Mouse (Mus musculus) Patski (cell line): ENCODE measurements around the gene Tmem9b. TPM values are rescaled to one million over a fixed set of nuclear protein-coding genes. Genes with fewer than 3 reads are reported as not detected.
A peak's percentile ranks its signal among the peaks of the same experiment; 100 is the strongest.

ENCODE experiments used
- ATAC-seq: fragments of 100-300 bp; one replicate; pipeline ENCODE4 v1.8.0; 2021
- CTCF ChIA-PET: fragments of 350-600 bp; sonication (Branson Sonifier 250); formaldehyde crosslinking; loops from one replicate; lab custom pipeline; 2022; ENCODE audit warnings: inconsistent platforms; lab: Charles Lee
- POLR2A ChIA-PET: fragments of 350-600 bp; sonication (Branson Sonifier 250); formaldehyde crosslinking; loops from one replicate; lab custom pipeline; 2022; ENCODE audit warnings: antibody characterized with exemption, inconsistent platforms; lab: Charles Lee
- DNase-seq: peaks from one replicate; pipeline ENCODE4 v3.0.0-alpha.2; 2011; ENCODE audit warnings: low read depth, low spot score
- H3K27me3 ChIP-seq: fragments of 371-371 bp; one replicate; pipeline ENCODE4 v1.5.1; 2021
- CTCF ChIP-seq: fragments of 100-300 bp; IDR thresholded peaks from one replicate; pipeline ENCODE4 v1.5.1; 2021
- in situ Hi-C: fragments of 300-500 bp; cut with MboI; formaldehyde crosslinking; loops from 3 replicates; pipeline ENCODE4 v1.11.1; 2018; ENCODE audit warnings: low pct_unique_long_range_greater_than_20kb, mixed read lengths
- polyA plus RNA-seq: library from polyadenylated mRNA; unstranded; gene quantifications from one replicate; pipeline ENCODE4 v1.2.3, GENCODE M21; 2021

The Tmem9b gene
- polyA plus RNA-seq, 1 experiment from 2014 or later = 58.3 TPM

GRCm38 (mm10) chr7:109694576-109695338 is 57.9 kb downstream of the Tmem9b start:
- ChIA-PET POLR2A (no interaction called here), CTCF (no interaction called here)
- H3K27me3 ChIP-seq = no peaks in the 10 kb centered on the region
- TF ChIP-seq CTCF = no peak
- in situ Hi-C loops = no loop called here
- DNase-seq (no peak), ATAC-seq (no peak)

DNA sequence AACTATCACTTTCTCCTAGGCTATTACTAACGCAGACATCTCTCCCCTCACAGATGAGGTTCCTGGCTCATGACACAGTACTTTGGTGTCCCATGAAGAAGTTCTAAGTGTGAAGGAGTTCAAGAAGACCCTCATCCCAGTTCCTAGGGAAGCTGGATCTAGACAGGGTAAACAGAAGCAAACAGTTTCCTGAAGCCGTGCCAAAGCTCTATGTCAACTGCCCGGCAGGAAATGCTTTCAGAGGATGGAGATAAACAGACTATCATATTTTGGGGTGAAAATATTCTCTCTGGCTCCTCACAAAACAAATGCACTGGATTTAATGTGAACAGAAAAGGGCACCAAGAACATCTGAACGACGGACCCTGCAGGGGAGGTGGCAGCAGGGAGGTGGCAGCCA is 61.7 kb downstream of the Tmem9b start:
- ChIA-PET POLR2A (interaction anchor here (0.6 kb wide), 1 partner anchor 82 kb away, joined by 10 read pairs; no protein-coding TSS in a partner anchor), CTCF (interaction anchor here (1.4 kb wide), 1 partner anchor 18 kb away, joined by 3 read pairs; no protein-coding TSS in a partner anchor)
- in situ Hi-C loops = no loop called here
- no peak for TF ChIP-seq CTCF
- no peak for ATAC-seq
- H3K27me3 ChIP-seq = no peaks in the 10 kb centered on the region
- no peak for DNase-seq

DNA sequence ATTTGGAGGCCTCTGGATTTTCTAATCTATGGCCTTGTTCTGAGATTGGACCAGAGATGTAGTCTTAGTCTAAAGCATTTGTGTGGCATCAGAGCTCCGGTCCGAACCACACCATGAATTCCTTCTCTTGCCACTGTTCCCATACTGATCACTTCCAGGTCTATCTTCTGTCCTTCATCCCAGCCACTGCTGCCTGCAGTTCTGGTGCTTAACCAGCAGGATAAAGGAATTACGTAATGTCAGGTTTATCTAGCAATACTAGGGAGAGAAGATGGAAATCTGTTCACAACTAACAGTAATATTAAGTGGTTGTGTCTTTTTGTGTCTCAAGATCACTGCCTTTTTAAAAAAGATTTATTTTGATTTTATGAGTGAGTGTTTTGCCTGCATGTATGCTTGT is 62.6 kb downstream of the Tmem9b start:
- ATAC-seq (no peak), DNase-seq (no peak)
- ChIA-PET CTCF (interaction anchor here (1.4 kb wide), 1 partner anchor 17 kb away, joined by 3 read pairs; no protein-coding TSS in a partner anchor), POLR2A (no interaction called here)
- in situ Hi-C loops = no loop called here
- TF ChIP-seq CTCF = peak; percentile 46
- H3K27me3 ChIP-seq = no peaks in the 10 kb centered on the region

DNA sequence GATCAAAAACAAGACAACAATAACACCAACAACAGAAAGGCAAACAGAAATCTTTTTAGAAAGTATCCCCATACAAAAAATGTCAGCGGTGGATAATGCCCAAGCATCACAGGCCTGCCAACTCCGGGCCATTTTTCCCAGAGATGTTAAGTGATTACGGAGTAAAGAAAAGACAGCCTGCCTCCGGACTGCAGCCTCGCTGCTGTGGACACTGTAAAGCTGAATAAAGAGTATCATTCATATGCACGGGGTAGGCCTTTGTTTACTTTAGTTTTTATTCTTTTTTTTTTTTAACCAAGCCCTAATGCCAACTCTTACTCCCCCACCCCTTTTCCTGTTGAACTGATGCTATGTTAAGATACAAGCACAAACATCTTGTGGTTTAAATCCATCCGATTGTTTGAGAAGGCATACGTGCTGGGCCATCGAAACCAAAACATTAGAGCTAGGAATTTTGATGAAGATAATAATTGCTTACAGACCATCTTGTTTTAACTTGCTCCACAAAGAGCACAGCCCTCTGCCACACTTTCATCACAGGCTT is 66.0 kb downstream of the Tmem9b start:
- ATAC-seq = no peak
- in situ Hi-C loops = no loop called here
- no peak for TF ChIP-seq CTCF
- DNase-seq = no peak
- ChIA-PET POLR2A (no interaction called here), CTCF (interaction anchor here (1.0 kb wide), 1 partner anchor 11 kb away, joined by 3 read pairs; no protein-coding TSS in a partner anchor)
- H3K27me3 ChIP-seq = no peaks in the 10 kb centered on the region

Other genes starting within 250 kb of the Tmem9b start
- 0.32 TPM for gene Trim66, start 244.7 kb downstream of the Tmem9b start, polyA plus RNA-seq
- 478 TPM for gene Rpl27a, start 233.7 kb downstream of the Tmem9b start, polyA plus RNA-seq
- 183 TPM for gene St5, start 49.3 kb downstream of the Tmem9b start, polyA plus RNA-seq
- gene Akip1, start 49.2 kb downstream of the Tmem9b start, polyA plus RNA-seq = 43.0 TPM
- 0.55 TPM for gene BC051019, start 29.0 kb downstream of the Tmem9b start, polyA plus RNA-seq
- 0.19 TPM for gene Ascl3, start 21.1 kb downstream of the Tmem9b start, polyA plus RNA-seq
- gene Nrip3, start 29.1 kb upstream of the Tmem9b start, polyA plus RNA-seq = 0.54 TPM
- not detected for gene Scube2, start 112.8 kb upstream of the Tmem9b start, polyA plus RNA-seq
- gene Dennd5a, start 207.6 kb upstream of the Tmem9b start, polyA plus RNA-seq = 112 TPM
- gene Tmem41b, start 234.1 kb upstream of the Tmem9b start, polyA plus RNA-seq = 42.8 TPM